Mouse (Mus musculus) heart, embryonic 16.5 days (tissue): ENCODE data around the gene Tigd4. TPM values are rescaled to one million over a fixed set of nuclear protein-coding genes. Genes with fewer than 3 reads are reported as not detected.

Experiments
- ATAC-seq: fragments of 200-750 bp; cut with Nextera tagmentation; replicated peaks from 2 replicates; pipeline ENCODE4 v1.8.0; 2017; ENCODE audit warnings: moderate number of reproducible peaks; ENCODE audit not compliant: insufficient read depth, low FRiP score; ENCODE audit errors: extremely low read depth
- H3K27ac ChIP-seq: fragments of 300-500 bp; sonication (generic); 2 replicates; pipeline ENCODE4 v1.5.1; 2014; ENCODE audit warnings: mild to moderate bottlenecking, low read length, control low read depth, moderate library complexity
- H3K27me3 ChIP-seq: fragments of 300-500 bp; sonication (generic); 2 replicates; pipeline ENCODE4 v1.6.1; 2014; ENCODE audit warnings: low read length, mixed read lengths; ENCODE audit not compliant: control insufficient read depth, insufficient read depth
- H3K36me3 ChIP-seq: fragments of 300-500 bp; sonication (generic); 2 replicates; pipeline ENCODE4 v1.6.1; 2014; ENCODE audit not compliant: control insufficient read depth, insufficient read depth
- H3K4me1 ChIP-seq: fragments of 300-500 bp; sonication (generic); 2 replicates; pipeline ENCODE4 v1.6.1; 2014; ENCODE audit warnings: low read length, mixed read lengths; ENCODE audit not compliant: control insufficient read depth, insufficient read depth
- H3K4me2 ChIP-seq: fragments of 300-500 bp; sonication (generic); 2 replicates; pipeline ENCODE4 v1.6.1; 2014; ENCODE audit warnings: low read depth, mild to moderate bottlenecking, control low read depth, low read length
- H3K4me3 ChIP-seq: fragments of 300-500 bp; sonication (generic); 2 replicates; pipeline ENCODE4 v1.5.1; 2014; ENCODE audit warnings: mild to moderate bottlenecking, control low read depth, low read length
- H3K9ac ChIP-seq: fragments of 300-500 bp; sonication (generic); 2 replicates; pipeline ENCODE4 v1.6.1; 2014; ENCODE audit warnings: low read length, control low read depth
- H3K9me3 ChIP-seq: fragments of 300-500 bp; sonication (generic); replicated peaks from 2 replicates; pipeline ENCODE4 v1.6.1; 2016; ENCODE audit warnings: low read length; ENCODE audit not compliant: control insufficient read depth
- WGBS: fragments of 180-500 bp; shearing (Covaris S2); extraction: QIAGEN DNeasy Blood & Tissue Kit; methylation state at CpG from one replicate; pipeline ENCODE4 v1.1.7; 2014; 5-methylcytosine and 5-hydroxymethylcytosine counted together
- polyA plus RNA-seq: library from polyadenylated mRNA; unstranded; fragments of >200 nt; fragmentation: Nextera tagmentation; extraction: Ambion mirVana; gene quantifications from 2 replicates; pipeline ENCODE4 v1.2.1, GENCODE M21; 2015

Tigd4 gene
- polyA plus RNA-seq, 1 experiment from 2014 or later = 0.37 TPM

GRCm38 (mm10) chr3:84642942-84643341, 49.6 kb downstream of the Tigd4 start:
- 54% methylated on average over 4 of the region's 4 CpGs for WGBS
- H3K36me3 ChIP-seq = no peaks in the 10 kb centered on the region
- ATAC-seq = no peak
- H3K27me3 ChIP-seq = no peaks in the 10 kb centered on the region
- H3K4me1 ChIP-seq = peaks cover 23% of the 10 kb centered on the region
- no peaks in the 10 kb centered on the region for H3K9me3 ChIP-seq
- H3K27ac ChIP-seq = no peak overlapping the region
- H3K9ac ChIP-seq = no peak overlapping the region
- no peak overlapping the region for H3K4me3 ChIP-seq
- no peak overlapping the region for H3K4me2 ChIP-seq

GRCm38 (mm10) chr3:84645156-84646006, 52.0 kb downstream of the Tigd4 start:
- no peak overlapping the region for H3K9ac ChIP-seq
- no peaks in the 10 kb centered on the region for H3K36me3 ChIP-seq
- no peak overlapping the region for H3K4me3 ChIP-seq
- 83% methylated on average over 9 of the region's 9 CpGs for WGBS
- H3K4me2 ChIP-seq = no peak overlapping the region
- no peak overlapping the region for H3K27ac ChIP-seq
- no peaks in the 10 kb centered on the region for H3K9me3 ChIP-seq
- no peak for ATAC-seq
- H3K27me3 ChIP-seq = no peaks in the 10 kb centered on the region
- H3K4me1 ChIP-seq = peaks cover 7% of the 10 kb centered on the region

GRCm38 (mm10) chr3:84646007-84646290, 52.6 kb downstream of the Tigd4 start:
- H3K27me3 ChIP-seq = no peaks in the 10 kb centered on the region
- H3K4me1 ChIP-seq = peaks cover 4% of the 10 kb centered on the region
- ATAC-seq = no peak
- no peaks in the 10 kb centered on the region for H3K9me3 ChIP-seq
- H3K27ac ChIP-seq = no peak overlapping the region
- no peaks in the 10 kb centered on the region for H3K36me3 ChIP-seq
- H3K4me3 ChIP-seq = no peak overlapping the region
- 86% methylated on average over 3 of the region's 3 CpGs for WGBS
- H3K4me2 ChIP-seq = no peak overlapping the region
- H3K9ac ChIP-seq = no peak overlapping the region

GRCm38 (mm10) chr3:84646331-84646845, 53.0 kb downstream of the Tigd4 start:
- peaks cover 4% of the 10 kb centered on the region for H3K4me1 ChIP-seq
- WGBS = 80% methylated on average over 8 of the region's 8 CpGs
- no peak for ATAC-seq
- no peak overlapping the region for H3K4me3 ChIP-seq
- H3K4me2 ChIP-seq = no peak overlapping the region
- H3K27me3 ChIP-seq = no peaks in the 10 kb centered on the region
- no peak overlapping the region for H3K9ac ChIP-seq
- no peaks in the 10 kb centered on the region for H3K36me3 ChIP-seq
- no peaks in the 10 kb centered on the region for H3K9me3 ChIP-seq
- no peak overlapping the region for H3K27ac ChIP-seq

Other genes with a start within 250 kb of the Tigd4 start
- gene Fhdc1, start 113.1 kb upstream of the Tigd4 start, polyA plus RNA-seq = 1.7 and 2.0 TPM in 2 replicates
- gene Arfip1, start 10.9 kb upstream of the Tigd4 start, polyA plus RNA-seq = 49.7 and 54.9 TPM in 2 replicates
- gene Tmem154, start 72.6 kb downstream of the Tigd4 start, polyA plus RNA-seq = 2.0 and 3.1 TPM in 2 replicates
- 9.9 and 12.1 TPM in 2 replicates for gene Fbxw7, start 221.7 kb downstream of the Tigd4 start, polyA plus RNA-seq